Mouse (Mus musculus) bone marrow, adult 2 months (tissue): ENCODE data around the gene Spata31d1d. TPM values are rescaled to one million over a fixed set of nuclear protein-coding genes. Genes with fewer than 3 reads are reported as not detected.
"Not testable (repeated sequence)": the region's sequence is repeated elsewhere in the genome, so short reads cannot be mapped to it uniquely, and the experiment has no call there.

Experiments
- H3K27ac ChIP-seq: fragments of 200-500 bp; 2 replicates; pipeline ENCODE4 v1.5.1; 2012; ENCODE audit warnings: low read depth, mild to moderate bottlenecking, control low read depth, inconsistent platforms, low read length; ENCODE audit not compliant: control insufficient read depth, poor library complexity, insufficient read depth
- H3K4me1 ChIP-seq: fragments of 200-500 bp; 2 replicates; pipeline ENCODE4 v1.6.1; 2011; ENCODE audit warnings: low read length; ENCODE audit not compliant: control insufficient read depth, insufficient read depth
- H3K4me3 ChIP-seq: fragments of 200-500 bp; replicated peaks from 2 replicates; pipeline ENCODE3; 2011; ENCODE audit warnings: mild to moderate bottlenecking, low read depth, low read length, control low read depth; ENCODE audit not compliant: control insufficient read depth
- CTCF ChIP-seq: fragments of 200-500 bp; IDR thresholded peaks from 2 replicates; pipeline ENCODE4 v1.5.1; 2011; ENCODE audit warnings: low read length, control low read depth; ENCODE audit not compliant: control insufficient read depth, insufficient read depth
- POLR2A ChIP-seq: fragments of 200-500 bp; IDR thresholded peaks from 2 replicates; pipeline ENCODE4 v1.6.1; 2011; ENCODE audit warnings: low read depth, mild to moderate bottlenecking, control low read depth, low read length, borderline replicate concordance; ENCODE audit not compliant: control insufficient read depth
- whole genome bisulfite sequencing: fragments of 180-500 bp; shearing (Covaris S2); methylation state at CpG from one replicate; pipeline ENCODE4 v1.1.7; 2018; 5-methylcytosine and 5-hydroxymethylcytosine counted together
- polyA plus RNA-seq: library from polyadenylated mRNA; stranded (reverse); fragments of >200 nt; gene quantifications from 2 replicates; pipeline ENCODE4 v1.2.4, GENCODE M21; 2011; ENCODE audit warnings: low replicate concordance; ENCODE audit not compliant: missing spikeins, insufficient read depth, insufficient read length

The Spata31d1d gene
- polyA plus RNA-seq: not detected in 2 replicates

GRCm38 (mm10) chr13:59731652-59732051, at the start of gene Spata31d1d:
Gene Spata31d1d (minus strand): TSS chr13:59731752.
- H3K4me1 ChIP-seq: peaks cover 1% of the 10 kb centered on the region; the same call in 1 of the 2 replicates
- H3K27ac ChIP-seq: no peak within 1 kb of the TSS
- 43% methylated on average over 7 of the region's 7 CpGs for WGBS
- TF ChIP-seq CTCF: no peak
- H3K4me3 ChIP-seq: no peak within 1 kb of the TSS

- H3K4me3 ChIP-seq, H3K4me1 ChIP-seq, H3K27ac ChIP-seq: not testable (repeated sequence)
- WGBS: 80% methylated on average over 1 of the region's 1 CpGs
Observed at GRCm38 (mm10) chr13:59779744-59780264, 48.3 kb upstream of the Spata31d1d start.

- Histone ChIP-seq H3K4me1 (no peaks in the 10 kb centered on the region), H3K27ac (no peak overlapping the region), H3K4me3 (no peak overlapping the region)
- 76% methylated on average over 4 of the region's 4 CpGs for WGBS
- no peak; the same call in 1 of the 2 replicates for TF ChIP-seq CTCF
- TF ChIP-seq POLR2A: no peak
Observed at GRCm38 (mm10) chr13:59779213-59779612, 47.7 kb upstream of the Spata31d1d start.

- Histone ChIP-seq H3K4me3 (no peak overlapping the region), H3K4me1 (peaks cover 1% of the 10 kb centered on the region; the same call in 1 of the 2 replicates), H3K27ac (no peak overlapping the region)
- no peak for TF ChIP-seq CTCF
- TF ChIP-seq POLR2A: no peak
- 54% methylated on average over 3 of the region's 3 CpGs for WGBS
Observed at GRCm38 (mm10) chr13:59775168-59775567, 43.6 kb upstream of the Spata31d1d start.

- Histone ChIP-seq H3K4me3 (no peak overlapping the region), H3K4me1 (peaks cover 3% of the 10 kb centered on the region; the same call in 1 of the 2 replicates), H3K27ac (peak overlapping the region; percentile 81)
- TF ChIP-seq POLR2A: peak; percentile 48; the same call in 1 of the 2 replicates
- TF ChIP-seq CTCF: no peak
- WGBS: 3% methylated on average over 9 of the region's 9 CpGs
Observed at GRCm38 (mm10) chr13:59771257-59771656, 39.7 kb upstream of the Spata31d1d start.

GRCm38 (mm10) chr13:59770847-59771246, 39.3 kb upstream of the Spata31d1d start:
- peak overlapping the region; percentile 81 for H3K27ac ChIP-seq
- no peak for TF ChIP-seq CTCF
- TF ChIP-seq POLR2A: peak; percentile 32; the same call in 1 of the 2 replicates
- WGBS: 10% methylated on average over 9 of the region's 9 CpGs
- H3K4me1 ChIP-seq: peaks cover 3% of the 10 kb centered on the region; the same call in 1 of the 2 replicates
- no peak overlapping the region for H3K4me3 ChIP-seq

- peaks cover 3% of the 10 kb centered on the region; the same call in 1 of the 2 replicates for H3K4me1 ChIP-seq
- peak overlapping the region; percentile 78 for H3K4me3 ChIP-seq
- WGBS: under 1% methylated on average over 28 of the region's 28 CpGs
- H3K27ac ChIP-seq: peak overlapping the region; percentile 98
- TF ChIP-seq CTCF (peak; percentile 22; the same call in 1 of the 2 replicates), POLR2A (peak; percentile 72; the same call in 1 of the 2 replicates)
Observed at GRCm38 (mm10) chr13:59770164-59770562, 38.6 kb upstream of the Spata31d1d start.

- WGBS: under 1% methylated on average over 91 of the region's 91 CpGs
- H3K4me3 ChIP-seq: peak within 1 kb of the TSS; percentile 84
- peaks cover 3% of the 10 kb centered on the region; the same call in 1 of the 2 replicates for H3K4me1 ChIP-seq
- TF ChIP-seq POLR2A: peak; percentile 79
- no peak for TF ChIP-seq CTCF
- H3K27ac ChIP-seq: peak within 1 kb of the TSS; percentile 98
Observed at GRCm38 (mm10) chr13:59769296-59770163, 38.0 kb upstream of the Spata31d1d start, which contains the start of gene Isca1. Gene Isca1 (minus strand): TSS chr13:59769810.
